Mouse (Mus musculus) kidney, adult 2 months (tissue): ENCODE data around the gene Mapkbp1.

Source experiments
- CTCF ChIP-seq: fragments of 200-500 bp; conservative IDR thresholded peaks from 2 replicates; pipeline ENCODE4 v1.5.1; 2011; ENCODE audit warnings: low read depth, mild to moderate bottlenecking, control low read depth, low read length, moderate library complexity, mixed read lengths; ENCODE audit not compliant: insufficient read depth, insufficient read length
- POLR2A ChIP-seq: fragments of 200-500 bp; IDR thresholded peaks from one replicate; pipeline ENCODE4 v1.6.1; 2011; ENCODE audit warnings: low read depth, low read length, control low read depth

DNA sequence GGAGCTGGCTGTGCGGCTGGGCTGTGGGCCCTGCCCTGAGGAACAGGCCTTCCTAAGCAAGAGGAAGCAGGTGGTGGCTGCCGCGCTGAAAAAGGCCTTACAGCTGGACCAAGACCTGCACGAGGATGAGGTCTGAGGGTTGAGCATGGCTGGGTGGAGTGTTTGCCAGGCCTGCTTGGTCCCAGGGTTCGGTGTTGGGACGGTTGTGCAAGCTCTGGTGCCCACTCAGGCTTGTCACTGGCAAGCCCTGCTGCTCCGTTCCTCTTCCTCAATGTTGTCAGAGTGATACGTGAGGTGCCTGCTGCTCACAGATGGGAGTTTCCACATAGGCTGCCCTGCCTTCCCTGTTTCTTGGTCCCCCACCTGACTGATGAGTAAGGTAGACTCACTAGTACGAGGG, 65.2 kb downstream of the Mapkbp1 start:
- TF ChIP-seq CTCF, result no peak
- no peak for TF ChIP-seq POLR2A
